Mouse (Mus musculus): Measurements from ENCODE around the gene Brd9. TPM values are rescaled to one million over a fixed set of nuclear protein-coding genes. Genes with fewer than 3 reads are reported as not detected.

Gene Brd9
- total RNA-seq (2015) = 50.8 and 54.4 TPM in 2 replicates
- total RNA-seq (2017) = 99.9 and 112 TPM in 2 replicates

DNA sequence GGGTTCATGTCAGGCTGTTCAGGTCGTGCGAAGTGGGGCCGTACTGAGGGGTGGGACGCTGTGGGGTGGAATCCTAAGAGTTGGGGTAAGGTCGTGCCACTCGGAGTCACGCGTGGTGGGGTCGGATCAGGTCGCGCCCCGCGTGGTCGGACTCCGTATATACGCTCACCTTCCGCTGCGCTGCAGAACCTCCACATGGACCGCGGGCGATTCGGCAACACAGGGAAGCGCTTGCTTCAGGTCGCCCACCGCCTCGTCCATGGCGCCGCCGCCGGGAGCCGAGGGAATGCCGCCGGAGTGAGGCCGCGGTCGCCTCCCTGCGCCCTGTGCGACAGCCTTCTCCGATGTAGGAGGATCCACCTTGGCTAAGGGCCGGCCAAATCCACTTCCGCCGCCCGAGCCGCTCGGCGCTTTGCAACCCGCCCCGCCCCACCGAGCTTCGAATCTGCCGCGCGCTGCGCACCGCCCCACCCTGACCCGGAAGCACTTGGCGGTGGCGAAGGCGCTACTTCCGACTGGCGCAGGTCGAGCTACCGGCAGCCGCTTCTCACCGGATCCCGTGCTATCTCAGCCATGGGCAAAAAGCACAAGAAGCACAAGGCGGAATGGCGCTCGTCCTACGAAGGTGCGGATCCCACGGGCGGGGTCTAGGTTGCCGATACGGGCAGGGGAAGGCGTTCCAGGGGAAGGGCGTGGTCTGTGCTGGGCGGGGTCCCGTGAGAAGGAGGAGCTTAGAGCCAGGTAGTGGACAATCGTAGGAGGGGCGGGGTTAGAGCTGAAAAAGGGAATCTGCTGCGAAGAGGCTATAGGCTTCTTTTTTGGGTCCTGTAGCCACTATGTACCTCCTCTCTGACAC, at the start of gene Brd9, which contains the start of gene Trip13:
Gene Brd9 (plus strand): TSS at position 491 of the 856 bp plus-strand sequence.
Gene Trip13 (minus strand): TSS at position 464 of the 856 bp plus-strand sequence.
- peak; percentile 85 for ATAC-seq (replicated peaks; ENCODE audit: poor library complexity)

DNA sequence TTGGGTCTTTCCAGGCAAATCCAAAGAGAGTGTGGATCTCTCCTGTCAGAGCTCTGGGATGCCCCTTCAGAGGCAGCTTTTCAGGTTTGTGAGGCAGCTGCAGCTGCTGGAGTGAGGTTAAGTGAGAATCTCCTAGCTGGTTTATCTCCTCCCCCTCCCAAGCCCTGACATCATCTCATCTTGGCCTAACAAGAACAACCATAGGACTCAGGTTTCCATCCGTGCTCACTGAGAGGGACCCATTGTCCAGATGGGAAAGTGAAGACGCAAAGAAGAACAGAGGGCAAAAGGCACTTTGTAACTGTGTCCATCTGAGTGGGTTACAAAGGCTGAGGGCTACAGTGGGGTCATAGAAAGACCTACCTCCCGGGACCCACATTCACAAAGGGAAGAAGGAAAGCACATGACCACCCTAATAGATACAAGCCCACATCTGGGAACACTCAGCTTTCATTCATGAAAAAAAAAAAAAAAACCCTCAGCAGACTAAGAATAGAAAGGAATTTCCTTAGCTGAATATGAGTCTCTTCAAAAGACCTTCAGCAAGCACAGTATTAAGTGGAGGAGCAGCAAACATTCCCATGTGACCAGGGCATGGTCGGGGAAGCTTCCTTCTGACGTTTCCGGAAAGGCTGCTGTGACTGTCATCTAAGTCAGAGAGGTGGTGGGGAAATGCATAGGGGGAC, 45.0 kb upstream of the Brd9 start:
- ATAC-seq (replicated peaks; ENCODE audit: poor library complexity) = no peak

DNA sequence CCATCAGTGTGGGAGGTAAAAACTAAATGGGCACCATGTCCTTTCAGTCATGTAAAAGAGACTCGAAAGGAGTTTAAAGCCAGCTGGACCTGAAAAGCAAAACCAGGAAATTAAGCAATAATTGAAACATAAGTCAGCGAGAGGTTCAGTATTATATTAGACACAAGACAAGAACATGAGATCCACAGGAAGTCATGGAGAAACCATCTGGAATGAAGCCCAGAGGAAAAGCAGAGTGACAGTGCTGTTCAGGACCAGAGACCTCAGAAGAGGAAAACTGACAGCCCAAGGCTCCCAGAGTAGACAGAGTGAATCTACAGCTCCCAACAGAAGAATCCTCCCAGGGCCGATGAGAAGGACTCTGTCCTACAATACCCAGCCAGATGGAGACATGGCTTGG, 40.0 kb upstream of the Brd9 start:
- no peak for ATAC-seq (replicated peaks; ENCODE audit: poor library complexity)

DNA sequence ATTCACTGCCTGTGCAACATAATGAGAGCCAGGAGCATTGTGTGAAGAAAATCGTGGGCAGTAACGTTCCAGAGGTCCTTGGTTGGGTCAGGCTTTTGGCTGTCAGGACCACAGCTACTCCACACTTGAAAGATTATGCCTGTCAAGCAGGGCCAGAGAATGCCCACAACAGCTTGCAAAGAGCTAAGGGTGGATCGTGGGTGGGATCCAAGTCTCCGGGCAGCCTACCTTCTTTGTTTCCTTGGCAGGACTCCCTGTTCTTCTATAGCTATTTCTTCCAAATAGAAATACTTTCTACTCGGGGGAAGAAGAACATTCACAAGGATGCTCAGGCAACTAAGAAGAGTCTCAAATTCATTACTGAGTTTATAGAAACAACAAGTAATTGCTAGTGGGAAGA, 30.5 kb upstream of the Brd9 start:
- ATAC-seq (replicated peaks; ENCODE audit: poor library complexity) = no peak

DNA sequence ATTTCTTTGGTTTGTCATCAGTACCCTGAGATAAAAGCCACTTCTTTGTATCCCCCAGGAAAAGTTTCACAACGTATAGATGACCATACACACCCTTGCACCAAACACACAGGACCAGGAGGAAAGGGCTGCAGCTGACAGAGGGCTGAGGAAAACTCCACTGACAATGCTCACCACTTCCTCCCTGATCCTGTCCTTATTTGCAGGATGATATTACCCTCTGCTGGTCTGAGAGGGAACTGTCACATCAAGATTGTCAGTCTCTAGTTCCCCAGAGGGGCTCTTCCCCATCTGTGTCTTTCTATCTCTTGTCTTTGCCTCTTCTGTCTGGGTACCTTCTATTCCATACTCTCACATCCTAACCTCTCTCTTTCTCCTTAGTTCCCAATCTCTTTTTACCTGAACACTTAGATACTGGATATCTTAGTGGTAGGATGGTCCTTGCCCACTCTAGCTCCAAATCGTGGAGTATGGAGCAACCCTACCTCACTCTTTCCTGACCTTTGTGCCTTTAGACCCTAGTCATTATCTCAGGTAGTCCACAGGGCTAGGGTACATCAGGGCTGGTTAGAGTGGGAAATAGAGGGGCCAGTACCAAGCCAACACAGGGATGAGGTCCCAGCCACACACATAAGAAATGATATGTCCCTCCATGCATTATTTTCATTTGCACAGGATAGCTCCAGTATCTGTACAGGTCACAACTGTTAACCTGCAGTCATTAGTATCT, 29.8 kb upstream of the Brd9 start:
- ATAC-seq (replicated peaks; ENCODE audit: poor library complexity) = peak; percentile 94

DNA sequence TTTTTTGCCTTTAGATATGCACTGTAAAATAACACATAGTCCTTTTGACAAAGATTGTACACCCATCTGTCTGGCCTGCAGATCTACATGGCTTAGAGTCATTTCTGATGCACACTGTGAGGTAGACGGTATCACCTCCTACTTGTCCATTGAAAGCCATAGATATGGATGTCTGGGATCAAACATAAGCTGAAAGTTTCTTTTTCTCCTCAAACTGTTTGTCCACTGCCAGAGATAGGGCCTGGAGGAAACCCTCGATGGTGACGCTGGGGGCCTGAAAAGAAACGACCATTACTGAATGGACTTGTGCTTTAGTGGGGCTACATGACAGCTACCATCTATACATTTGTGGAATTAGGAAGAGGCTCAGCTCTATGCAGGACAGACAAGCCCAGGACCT, 24.5 kb upstream of the Brd9 start:
- ATAC-seq (replicated peaks; ENCODE audit: poor library complexity) = no peak

DNA sequence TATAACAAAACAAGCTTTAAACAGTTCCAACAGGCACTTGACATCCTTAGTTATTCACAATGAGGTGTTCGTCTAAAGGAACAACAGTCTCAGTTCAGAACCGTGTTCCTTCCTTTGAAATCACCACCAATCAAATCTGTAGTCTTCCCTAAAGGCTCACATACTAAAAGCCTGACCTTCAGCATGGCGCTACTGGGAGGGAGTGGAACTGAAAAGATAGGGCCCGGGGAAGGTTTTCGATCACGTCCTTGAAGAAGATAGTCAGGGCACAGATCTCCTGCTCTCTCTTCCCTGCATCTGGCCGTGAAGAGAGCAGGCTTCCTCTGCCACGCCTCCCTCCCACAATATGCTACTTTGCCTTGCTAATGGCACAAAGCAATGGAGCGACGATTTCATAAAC, 5.4 kb upstream of the Brd9 start:
- ATAC-seq (replicated peaks; ENCODE audit: poor library complexity) = no peak

DNA sequence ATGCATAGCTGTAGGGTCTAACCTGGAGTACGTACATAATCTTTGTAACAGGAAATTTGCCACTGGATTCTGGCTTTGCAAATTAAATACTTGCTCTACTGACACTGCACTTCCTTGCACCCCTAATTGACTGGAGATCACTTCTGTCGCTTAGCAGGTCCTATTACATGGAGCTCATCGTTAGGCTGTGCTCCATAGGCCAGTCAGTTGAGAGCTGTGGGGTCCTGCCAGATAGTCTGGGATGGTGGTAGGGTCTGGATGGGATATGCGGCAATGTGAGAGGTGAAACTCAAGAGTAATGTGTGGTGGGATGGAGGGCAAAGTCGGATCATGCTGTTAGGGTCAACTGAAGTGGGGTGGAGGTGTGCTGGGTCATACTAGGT, 682 bp upstream of the Brd9 start:
- ATAC-seq (replicated peaks; ENCODE audit: poor library complexity) = peak; percentile 4; the same call in 1 of the 2 replicates

DNA sequence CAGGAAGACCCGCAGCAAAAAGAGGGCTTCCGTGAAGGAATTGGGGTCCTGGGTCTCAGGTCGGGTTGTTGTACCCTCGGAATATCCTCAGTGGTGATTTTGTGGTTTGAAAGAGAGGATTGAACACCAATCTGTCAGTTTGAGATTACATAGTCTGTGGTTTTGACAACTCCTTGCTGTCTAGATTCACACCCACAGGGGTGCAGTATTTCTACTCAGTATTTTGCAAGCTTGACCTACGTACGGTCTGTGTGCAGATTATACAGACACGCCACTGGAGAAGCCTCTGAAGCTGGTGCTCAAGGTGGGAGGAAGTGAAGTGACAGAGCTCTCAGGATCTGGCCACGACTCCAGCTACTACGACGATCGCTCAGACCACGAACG, 558 bp downstream of the Brd9 start:
- peak; percentile 56 for ATAC-seq (replicated peaks; ENCODE audit: poor library complexity)

DNA sequence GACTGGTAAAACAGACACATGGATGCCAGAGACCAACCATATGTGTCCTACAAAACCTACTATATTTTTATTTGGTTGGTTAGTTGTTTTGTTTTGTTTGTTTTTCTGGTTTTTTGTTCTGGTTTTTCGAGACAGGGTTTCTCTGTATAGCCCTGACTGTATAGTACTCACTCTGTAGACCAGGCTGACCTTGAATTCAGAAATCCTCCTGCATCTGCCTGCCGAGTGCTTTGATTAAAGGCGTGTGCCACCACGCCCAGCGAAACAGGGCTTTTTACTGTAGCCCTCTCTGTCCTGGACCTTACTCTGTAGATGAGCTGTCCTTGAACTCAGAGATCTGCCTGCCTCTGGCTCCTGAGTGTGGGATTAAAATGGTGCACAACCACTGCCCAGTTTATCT, 1.5 kb downstream of the Brd9 start:
- ATAC-seq (replicated peaks; ENCODE audit: poor library complexity) = no peak

DNA sequence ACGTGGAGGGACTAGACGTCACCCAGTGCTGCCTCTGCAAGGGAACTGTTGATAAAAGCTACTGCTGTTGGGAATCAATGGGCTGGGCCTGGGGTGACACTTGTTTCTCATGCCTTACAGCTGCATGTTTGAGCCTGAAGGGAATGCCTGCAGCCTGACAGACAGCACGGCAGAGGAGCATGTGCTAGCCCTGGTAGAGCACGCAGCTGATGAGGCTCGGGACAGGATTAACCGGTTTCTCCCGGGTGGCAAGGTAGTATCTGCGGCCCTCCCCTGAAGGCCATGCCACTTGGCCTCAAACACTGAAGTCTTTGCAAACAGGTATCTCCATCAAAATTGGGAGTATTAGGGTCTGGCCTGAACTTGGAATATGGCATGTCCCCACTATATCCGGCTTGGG, 7.0 kb downstream of the Brd9 start:
- no peak for ATAC-seq (replicated peaks; ENCODE audit: poor library complexity)

DNA sequence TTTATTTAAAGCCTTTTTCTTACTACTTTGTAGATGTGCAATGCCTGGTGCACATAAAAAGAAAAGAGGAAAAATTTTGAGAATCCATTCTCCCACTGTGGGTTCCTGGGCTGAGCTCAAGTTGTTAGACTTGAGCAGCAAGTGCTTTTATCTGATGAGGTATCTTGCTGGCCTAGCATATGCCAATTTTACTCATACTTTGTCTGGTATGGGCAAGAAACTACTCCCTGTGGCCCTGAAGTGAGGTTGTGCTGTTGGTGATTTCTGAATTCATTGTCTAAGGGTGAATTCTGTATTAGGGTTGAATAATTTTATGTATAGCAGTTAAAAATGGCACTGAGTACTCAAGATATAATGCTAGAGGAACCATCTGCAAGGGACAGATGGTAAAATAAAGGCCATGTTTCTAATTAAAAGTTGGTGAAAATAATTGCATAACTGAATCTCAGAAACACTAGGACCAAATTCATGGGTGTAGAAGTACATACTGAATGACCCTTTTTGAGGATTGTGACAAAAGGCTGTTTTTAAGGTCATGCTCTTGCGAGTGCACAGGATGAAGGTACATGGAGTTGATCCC, 16.0 kb downstream of the Brd9 start:
- no peak for ATAC-seq (replicated peaks; ENCODE audit: poor library complexity)

DNA sequence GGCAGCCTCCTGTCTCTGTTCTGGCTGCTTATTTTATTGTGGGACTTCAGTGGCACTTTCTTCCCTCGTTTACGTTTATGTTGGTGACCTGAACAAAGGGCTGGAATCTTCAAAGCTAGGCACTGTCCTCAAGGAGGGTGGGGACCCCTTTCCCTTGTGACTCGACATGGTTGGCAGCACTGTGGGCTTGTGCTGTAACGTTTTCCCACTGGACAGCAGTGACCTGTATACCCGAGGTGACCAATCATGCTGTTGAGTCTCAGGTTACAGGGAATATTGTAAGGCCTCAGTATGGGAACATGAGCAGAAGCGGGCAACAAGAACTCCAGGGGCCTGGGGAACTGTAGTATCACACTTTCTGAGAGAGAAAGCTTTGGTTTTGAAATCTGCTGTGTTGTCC, 17.1 kb downstream of the Brd9 start:
- ATAC-seq (replicated peaks; ENCODE audit: poor library complexity) = no peak

DNA sequence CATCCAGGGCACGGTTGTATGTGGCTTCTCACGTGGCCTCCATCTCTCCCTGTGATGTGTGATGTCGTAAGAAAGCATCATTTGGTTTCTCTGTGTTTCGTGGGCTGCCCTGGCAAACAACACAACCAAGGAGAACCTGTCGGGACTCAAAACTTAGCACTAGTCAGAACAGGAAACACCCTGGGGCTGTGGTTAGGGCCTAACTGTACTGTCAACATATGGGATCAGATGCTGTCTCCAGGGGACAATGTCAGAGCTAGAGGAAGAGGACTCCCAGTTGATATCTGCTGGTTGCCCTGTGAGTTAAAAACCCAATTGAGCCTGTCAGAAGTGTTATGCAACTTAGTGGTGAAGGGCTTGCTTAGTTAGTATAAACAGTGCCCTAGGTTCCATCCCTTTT, 17.9 kb downstream of the Brd9 start:
- peak; percentile 78 for ATAC-seq (replicated peaks; ENCODE audit: poor library complexity)

DNA sequence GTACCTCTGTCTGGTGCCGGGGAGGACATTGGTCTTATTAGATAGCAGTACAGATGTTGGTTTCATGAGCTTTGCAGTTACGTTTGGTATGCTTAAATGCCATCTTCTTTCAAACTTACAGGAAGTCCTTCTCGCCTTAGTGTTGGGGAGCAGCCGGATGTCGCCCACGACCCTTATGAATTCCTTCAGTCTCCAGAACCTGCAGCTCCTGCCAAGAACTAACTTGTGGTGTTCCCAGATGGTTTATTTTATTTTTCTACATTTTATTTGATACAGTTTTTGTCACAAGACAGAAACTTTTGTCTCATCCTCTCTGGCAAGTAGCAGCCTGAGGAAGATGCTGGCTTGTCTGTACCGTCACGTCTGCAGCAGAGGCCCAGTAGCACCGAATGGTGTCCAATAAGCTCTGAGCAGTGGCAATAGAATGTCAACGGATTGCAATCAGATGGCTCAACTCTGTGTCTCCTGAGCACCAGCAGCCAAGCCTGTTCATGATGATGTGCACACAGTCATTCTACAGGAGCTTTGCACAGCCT, 22.6 kb downstream of the Brd9 start:
- ATAC-seq (replicated peaks; ENCODE audit: poor library complexity) = no peak

DNA sequence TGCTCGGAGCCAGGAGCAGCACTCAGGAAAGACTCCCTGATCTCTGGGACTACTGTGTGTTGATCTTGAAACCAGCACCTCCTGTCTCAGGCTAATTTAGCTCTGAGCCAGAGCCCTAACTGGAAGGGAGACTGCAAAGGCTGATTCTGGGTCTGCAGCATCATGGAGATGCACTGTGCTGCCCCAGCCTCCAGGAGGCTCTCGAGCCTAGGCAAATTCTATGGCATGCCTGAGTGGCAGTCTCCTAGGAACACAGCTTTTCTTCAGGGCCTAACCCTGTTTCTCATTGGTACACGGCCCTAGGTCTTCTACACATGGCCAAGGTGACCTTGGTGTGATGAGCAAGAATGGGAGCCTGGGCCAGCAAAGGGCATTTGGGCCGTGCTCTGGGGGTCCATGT, 23.6 kb downstream of the Brd9 start:
- ATAC-seq (replicated peaks; ENCODE audit: poor library complexity) = peak; percentile 34; the same call in 1 of the 2 replicates

DNA sequence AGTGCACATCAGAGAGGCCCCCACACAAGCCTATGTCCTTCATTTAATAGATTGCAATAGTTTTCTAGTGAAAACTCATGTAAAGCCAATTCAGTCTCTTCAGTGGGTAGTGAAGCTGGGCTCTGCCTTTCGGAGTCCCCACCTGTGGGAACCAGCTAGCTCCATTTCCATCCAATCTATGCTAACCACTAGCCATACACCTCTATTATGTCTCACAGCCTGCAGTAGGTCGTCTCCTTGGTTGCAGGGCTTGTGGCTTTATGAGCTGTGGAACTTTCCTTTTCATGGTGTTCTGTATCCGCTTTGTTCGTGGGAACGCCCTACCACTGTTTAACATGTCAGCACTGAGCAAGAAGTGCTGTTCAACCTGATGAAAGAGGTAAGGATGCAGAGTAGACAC, 25.9 kb downstream of the Brd9 start, which contains the start of gene Zdhhc11:
Gene Zdhhc11 (plus strand): TSS at position 301 of the 400 bp plus-strand sequence.
- no peak for ATAC-seq (replicated peaks; ENCODE audit: poor library complexity)

DNA sequence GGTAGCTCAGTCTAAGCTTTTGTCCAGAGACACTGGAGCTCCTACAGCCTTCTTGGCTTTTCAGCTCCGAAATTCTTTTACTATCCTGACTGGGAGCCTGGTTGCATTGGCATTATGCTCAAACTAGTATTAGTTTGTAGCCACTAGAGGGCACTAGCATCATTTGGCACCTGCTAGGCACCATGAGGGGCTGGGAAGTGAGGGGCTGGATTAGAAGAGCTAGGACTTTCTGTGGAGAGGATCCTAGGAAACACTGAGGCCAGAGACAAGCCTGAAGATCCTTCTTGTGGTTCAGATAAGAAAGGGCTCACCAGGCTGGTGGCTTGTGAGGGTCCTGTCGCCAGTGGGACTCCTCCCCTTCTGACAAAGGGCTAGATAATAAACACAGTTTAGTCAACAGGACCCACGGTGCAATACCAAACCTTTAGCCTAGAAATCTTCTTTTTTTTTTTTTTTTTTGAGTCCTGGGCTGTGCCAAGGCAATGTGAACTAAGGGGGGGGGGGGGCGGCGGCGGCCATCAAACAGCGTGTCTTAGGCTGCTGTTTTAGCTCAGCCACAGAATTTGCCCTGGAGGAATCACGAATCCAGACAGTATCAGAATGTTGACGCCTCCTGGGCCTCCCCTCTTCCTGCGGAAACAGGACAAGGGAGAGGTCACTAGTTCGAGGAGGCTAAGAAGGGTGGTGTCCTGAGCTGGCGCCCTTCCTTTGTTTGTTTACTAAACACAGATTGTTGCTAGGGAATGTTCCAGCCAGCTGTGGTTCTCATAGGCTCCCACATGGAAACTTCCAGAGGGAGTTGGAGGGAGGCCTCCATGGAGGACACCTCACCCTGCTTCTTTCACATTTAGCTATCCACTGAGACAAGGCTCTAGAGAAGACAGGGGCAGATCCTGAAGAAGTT, 33.2 kb downstream of the Brd9 start:
- ATAC-seq (replicated peaks; ENCODE audit: poor library complexity) = peak; percentile 90

DNA sequence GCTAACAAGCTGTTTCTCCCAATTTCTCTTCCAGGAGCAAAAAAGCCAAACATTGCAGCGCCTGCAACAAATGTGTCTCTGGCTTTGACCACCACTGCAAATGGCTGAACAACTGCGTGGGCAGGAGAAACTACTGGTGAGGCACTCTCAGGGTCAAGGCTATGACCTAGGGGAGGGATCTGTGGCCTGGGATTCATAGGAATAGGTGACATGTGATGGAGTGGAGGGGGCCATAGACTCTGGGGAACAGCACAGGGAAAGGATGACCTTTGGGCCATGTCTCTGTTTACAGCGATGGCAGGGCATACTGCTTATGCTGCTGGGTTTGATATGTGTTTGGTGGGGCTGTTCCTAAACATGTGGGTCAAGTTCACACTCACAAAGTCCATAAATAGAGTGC, 36.9 kb downstream of the Brd9 start:
- ATAC-seq (replicated peaks; ENCODE audit: poor library complexity) = no peak

DNA sequence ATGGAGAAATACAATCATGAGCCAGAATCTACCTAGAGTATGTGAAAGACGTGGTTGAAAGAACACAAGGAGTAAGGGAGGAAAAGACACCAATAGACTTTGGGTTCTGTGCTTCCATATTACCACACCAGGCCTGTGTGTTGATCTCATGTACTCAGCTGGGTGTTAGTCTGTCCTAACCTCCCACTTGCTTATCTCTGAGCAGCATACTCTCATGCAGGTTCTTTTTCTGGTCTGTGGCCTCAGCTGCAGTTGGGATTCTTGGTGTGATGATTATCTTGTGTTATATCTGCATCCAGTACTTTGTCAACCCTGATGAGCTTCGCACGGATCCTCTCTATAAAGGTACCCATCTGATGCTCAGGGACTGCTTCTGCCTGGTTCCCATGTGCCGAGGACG, 39.3 kb downstream of the Brd9 start:
- peak; percentile 66 for ATAC-seq (replicated peaks; ENCODE audit: poor library complexity)

All from megakaryocyte progenitor cell, adult 5-6 weeks (primary cell).